Mouse (Mus musculus) G1E (cell line): ENCODE data around the gene Spata20.

ENCODE experiments used
- CTCF ChIP-seq: IDR thresholded peaks from 2 replicates; pipeline ENCODE4 v1.5.1; 2012; ENCODE audit warnings: low read depth, low read length, inconsistent platforms, mixed read lengths
- GATA1 ChIP-seq: IDR thresholded peaks from 2 replicates; pipeline ENCODE4 v1.6.1; 2012; ENCODE audit warnings: borderline replicate concordance, low read length, inconsistent platforms, mixed read lengths
- GATA2 ChIP-seq: IDR thresholded peaks from 2 replicates; pipeline ENCODE4 v1.6.1; 2012; ENCODE audit warnings: low read depth, low read length, inconsistent platforms, borderline replicate concordance
- POLR2AphosphoS5 ChIP-seq: IDR thresholded peaks from 2 replicates; pipeline ENCODE4 v1.6.1; 2012; ENCODE audit warnings: low read depth, low read length, inconsistent platforms; ENCODE audit not compliant: insufficient replicate concordance
- TAL1 ChIP-seq: conservative IDR thresholded peaks from 2 replicates; pipeline ENCODE4 v1.6.1; 2012; ENCODE audit warnings: low read depth, low read length, inconsistent platforms, mixed read lengths

DNA sequence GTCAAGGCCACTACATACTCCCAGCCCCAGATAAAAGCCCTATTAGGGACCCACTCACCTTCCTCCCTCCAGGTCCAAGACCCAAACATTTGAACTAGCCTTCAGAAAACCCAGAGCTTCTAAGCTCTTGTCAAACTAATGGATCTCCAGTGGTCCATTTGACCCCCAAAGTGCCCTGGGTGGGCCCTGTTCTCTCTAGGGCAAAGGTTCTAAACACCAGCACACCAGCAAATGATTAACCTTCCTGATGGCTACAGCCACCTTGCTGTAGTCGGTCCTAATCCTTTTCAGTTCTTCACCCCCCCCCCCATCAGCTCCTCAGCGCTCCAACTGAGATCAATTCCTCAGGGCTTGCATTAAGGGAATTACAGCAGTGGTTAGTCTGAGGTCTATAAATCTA is 21.8 kb downstream of the Spata20 start:
- TF ChIP-seq GATA1 (no peak), CTCF (no peak), TAL1 (no peak), POLR2AphosphoS5 (no peak), GATA2 (no peak)
